Mouse (Mus musculus) spleen, postnatal 0 days (tissue): ENCODE results near the gene Ube2e2. TPM values are rescaled to one million over a fixed set of nuclear protein-coding genes. Genes with fewer than 3 reads are reported as not detected.

Source experiments
- polyA plus RNA-seq: library from polyadenylated mRNA; unstranded; fragments of >200 nt; fragmentation: Nextera tagmentation; extraction: Ambion mirVana; gene quantifications from 2 replicates; pipeline ENCODE4 v1.2.1, GENCODE M21; 2015

The Ube2e2 gene
- polyA plus RNA-seq = 11.7 and 13.8 TPM in 2 replicates

DNA sequence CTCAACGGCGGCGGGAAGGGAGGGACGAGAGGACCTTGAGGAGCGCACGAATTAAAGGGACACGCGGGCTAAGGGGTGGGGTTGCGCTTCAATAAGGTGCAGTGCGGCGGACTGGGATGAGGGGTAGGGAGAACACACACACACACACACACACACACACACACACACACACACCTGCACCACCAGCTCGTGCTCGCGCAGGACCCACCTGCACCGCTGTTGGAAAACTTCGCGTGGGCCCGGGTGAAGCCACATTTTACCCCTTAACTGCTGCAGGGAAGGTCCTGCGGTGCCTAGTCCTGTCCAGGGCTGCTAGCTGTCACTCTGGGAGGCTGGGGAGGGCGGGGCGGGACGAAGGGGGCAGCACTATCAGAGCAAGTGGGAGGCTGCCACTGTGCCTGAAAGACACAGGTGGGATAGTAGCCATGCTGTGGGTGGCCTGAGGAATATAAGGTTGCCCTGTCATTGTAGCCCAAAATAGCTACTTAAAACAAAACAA is at the start of gene Ube2e2:
Gene Ube2e2, minus strand, starts transcription at position 321 of the 499 bp plus-strand sequence.

